Mouse (Mus musculus) E14TG2a.4 (cell line): ENCODE results near the gene Bag2.
"Not testable (repeated sequence)": the region's sequence is repeated elsewhere in the genome, so short reads cannot be mapped to it uniquely, and the experiment has no call there.

Experiments used
- H3K27me3 ChIP-seq: 2 replicates; pipeline ENCODE4 v1.6.1; 2014; ENCODE audit warnings: low read length, control low read depth; ENCODE audit not compliant: insufficient read depth
- H3K36me3 ChIP-seq: 2 replicates; pipeline ENCODE4 v1.6.1; 2014; ENCODE audit warnings: low read length, control low read depth; ENCODE audit not compliant: insufficient read depth
- H3K4me1 ChIP-seq: replicated peaks from 2 replicates; pipeline ENCODE4 v1.6.1; 2014; ENCODE audit warnings: low read depth, low read length, control low read depth
- H3K4me3 ChIP-seq: replicated peaks from 2 replicates; pipeline ENCODE4 v1.5.1; 2014; ENCODE audit warnings: mild to moderate bottlenecking, low read length
- H3K9me3 ChIP-seq: 2 replicates; pipeline ENCODE4 v1.6.1; 2014; ENCODE audit warnings: low read length, control low read depth
- CTCF ChIP-seq: conservative IDR thresholded peaks from 2 replicates; pipeline ENCODE4 v1.5.1; 2014; ENCODE audit warnings: low read length
- NANOG ChIP-seq: IDR thresholded peaks from 2 replicates; pipeline ENCODE4 v1.6.1; 2014; ENCODE audit warnings: borderline replicate concordance, low read length, mixed read lengths
- POU5F1 ChIP-seq: IDR thresholded peaks from 2 replicates; pipeline ENCODE4 v1.6.1; 2014; ENCODE audit warnings: low read length, borderline replicate concordance

The Bag2 gene

GRCm38 (mm10) chr1:33755799-33756198 is 1.8 kb downstream of the Bag2 start:
- TF ChIP-seq NANOG: no peak
- no peak for TF ChIP-seq POU5F1
- TF ChIP-seq CTCF: no peak

GRCm38 (mm10) chr1:33754965-33755735 is 2.4 kb downstream of the Bag2 start:
- Histone ChIP-seq H3K4me1 (peaks cover 55% of the 10 kb centered on the region), H3K27me3 (peaks cover 40% of the 10 kb centered on the region), H3K9me3 (no peaks in the 10 kb centered on the region), H3K36me3 (peaks cover 2% of the 10 kb centered on the region), H3K4me3 (no peak overlapping the region)
- TF ChIP-seq NANOG (no peak), CTCF (no peak), POU5F1 (no peak)

More at GRCm38 (mm10) chr1:33755799-33756198, 1.8 kb downstream of the Bag2 start:
- Histone ChIP-seq H3K4me1 (peaks cover 55% of the 10 kb centered on the region), H3K27me3 (peaks cover 40% of the 10 kb centered on the region), H3K4me3 (no peak overlapping the region), H3K36me3 (peaks cover 9% of the 10 kb centered on the region), H3K9me3 (no peaks in the 10 kb centered on the region)

- no peak overlapping the region for H3K4me3 ChIP-seq
- no peak for TF ChIP-seq POU5F1
- H3K27me3 ChIP-seq: peaks cover 40% of the 10 kb centered on the region
Measured at GRCm38 (mm10) chr1:33754089-33754488, 3.5 kb downstream of the Bag2 start.

GRCm38 (mm10) chr1:33751283-33751682 is 6.3 kb downstream of the Bag2 start:
- TF ChIP-seq POU5F1 (no peak), CTCF (no peak), NANOG (no peak)
- Histone ChIP-seq H3K4me1 (peaks cover 57% of the 10 kb centered on the region), H3K9me3 (no peaks in the 10 kb centered on the region), H3K4me3 (no peak overlapping the region), H3K36me3 (no peaks in the 10 kb centered on the region), H3K27me3 (peaks cover 22% of the 10 kb centered on the region)

More at GRCm38 (mm10) chr1:33754089-33754488, 3.5 kb downstream of the Bag2 start:
- peaks cover 53% of the 10 kb centered on the region for H3K4me1 ChIP-seq
- H3K36me3 ChIP-seq: no peaks in the 10 kb centered on the region
- no peaks in the 10 kb centered on the region for H3K9me3 ChIP-seq

- H3K9me3 ChIP-seq, H3K4me3 ChIP-seq, H3K36me3 ChIP-seq: not testable (repeated sequence)
- Histone ChIP-seq H3K27me3 (peaks cover 18% of the 10 kb centered on the region), H3K4me1 (peaks cover 49% of the 10 kb centered on the region)
Measured at GRCm38 (mm10) chr1:33749709-33750108, 7.9 kb downstream of the Bag2 start.

GRCm38 (mm10) chr1:33749109-33749508 is 8.5 kb downstream of the Bag2 start:
- H3K4me1 ChIP-seq: peaks cover 48% of the 10 kb centered on the region
- no peaks in the 10 kb centered on the region for H3K9me3 ChIP-seq
- H3K36me3 ChIP-seq: no peaks in the 10 kb centered on the region
- peak overlapping the region; percentile 30 for H3K4me3 ChIP-seq
- no peak for TF ChIP-seq NANOG
- no peak for TF ChIP-seq POU5F1
- no peak for TF ChIP-seq CTCF
- H3K27me3 ChIP-seq: peaks cover 13% of the 10 kb centered on the region

GRCm38 (mm10) chr1:33745901-33746300 is 11.7 kb downstream of the Bag2 start:
- Histone ChIP-seq H3K4me1 (peaks cover 74% of the 10 kb centered on the region), H3K9me3 (no peaks in the 10 kb centered on the region), H3K4me3 (no peak overlapping the region), H3K36me3 (peaks cover 10% of the 10 kb centered on the region), H3K27me3 (peaks cover 3% of the 10 kb centered on the region; the same call in 1 of the 2 replicates)
- no peak for TF ChIP-seq POU5F1
- no peak for TF ChIP-seq CTCF
- TF ChIP-seq NANOG: no peak

- not testable (repeated sequence) for H3K4me3 ChIP-seq, H3K9me3 ChIP-seq, H3K27me3 ChIP-seq
- peaks cover 80% of the 10 kb centered on the region for H3K4me1 ChIP-seq
- H3K36me3 ChIP-seq: peaks cover 21% of the 10 kb centered on the region
Measured at GRCm38 (mm10) chr1:33744815-33745214, 12.8 kb downstream of the Bag2 start.

- Histone ChIP-seq H3K36me3 (peaks cover 40% of the 10 kb centered on the region), H3K4me1 (peaks cover 81% of the 10 kb centered on the region), H3K4me3 (no peak overlapping the region), H3K27me3 (peaks cover under 1% of the 10 kb centered on the region; the same call in 1 of the 2 replicates), H3K9me3 (no peaks in the 10 kb centered on the region)
- TF ChIP-seq POU5F1 (no peak), CTCF (peak; percentile 98), NANOG (no peak)
Measured at GRCm38 (mm10) chr1:33742903-33743302, 14.7 kb downstream of the Bag2 start.
